In genomic region chr1:188164251-188164650, GRCm38 (mm10) we compare ENCODE assay signal across 18 mouse cellular contexts.
"Had no signal": no experiment of that assay in that cellular context is flagged by ENCODE, and none has a peak within 500 bp of the region (broad histone marks: within the 10 kb centered on the region; RNA-seq: fewer than 3 reads in every experiment).

No protein-coding gene starts in this region.

- H3K9ac ChIP-seq: liver, embryonic 14.5 days; lung, embryonic 14.5 days; midbrain, embryonic 12.5 days; midbrain, embryonic 15.5 days; neural tube, embryonic 13.5 days; neural tube, embryonic 15.5 days had no signal

- H3K4me1 ChIP-seq: midbrain, embryonic 12.5 days; midbrain, embryonic 15.5 days; neural tube, embryonic 15.5 days had no signal

- H3K4me3 ChIP-seq: midbrain, embryonic 12.5 days; midbrain, embryonic 15.5 days; myocyte; neural tube, embryonic 13.5 days; neural tube, embryonic 15.5 days had no signal

- DNase-seq: lung, adult 18-20 months; lung, embryonic 14.5 days; lung, postnatal 10 days; lung, postnatal 4 days; retina, postnatal 1 day; right cerebral cortex, adult 18-20 months; right cerebral cortex, postnatal 25 days; right cerebral cortex, postnatal 4 days; spleen, adult 18-20 months; thymus, adult 18-20 months; thymus, postnatal 14 days; thymus, postnatal 36 days had no signal

- H3K36me3 ChIP-seq: midbrain, embryonic 12.5 days; midbrain, embryonic 15.5 days; neural tube, embryonic 13.5 days; neural tube, embryonic 15.5 days had no signal

- H3K27ac ChIP-seq: liver, embryonic 14.5 days; midbrain, embryonic 12.5 days; midbrain, embryonic 15.5 days; neural tube, embryonic 13.5 days; neural tube, embryonic 15.5 days had no signal

- H3K9me3 ChIP-seq: midbrain, embryonic 12.5 days; midbrain, embryonic 15.5 days; neural tube, embryonic 13.5 days; neural tube, embryonic 15.5 days had no signal

- H3K27me3 ChIP-seq: midbrain, embryonic 15.5 days; neural tube, embryonic 13.5 days; neural tube, embryonic 15.5 days had no signal

- H3K4me2 ChIP-seq: lung, embryonic 14.5 days; midbrain, embryonic 12.5 days; midbrain, embryonic 15.5 days; neural tube, embryonic 13.5 days; neural tube, embryonic 15.5 days had no signal

- ATAC-seq: midbrain, embryonic 15.5 days had no signal
